In the genomic region with DNA sequence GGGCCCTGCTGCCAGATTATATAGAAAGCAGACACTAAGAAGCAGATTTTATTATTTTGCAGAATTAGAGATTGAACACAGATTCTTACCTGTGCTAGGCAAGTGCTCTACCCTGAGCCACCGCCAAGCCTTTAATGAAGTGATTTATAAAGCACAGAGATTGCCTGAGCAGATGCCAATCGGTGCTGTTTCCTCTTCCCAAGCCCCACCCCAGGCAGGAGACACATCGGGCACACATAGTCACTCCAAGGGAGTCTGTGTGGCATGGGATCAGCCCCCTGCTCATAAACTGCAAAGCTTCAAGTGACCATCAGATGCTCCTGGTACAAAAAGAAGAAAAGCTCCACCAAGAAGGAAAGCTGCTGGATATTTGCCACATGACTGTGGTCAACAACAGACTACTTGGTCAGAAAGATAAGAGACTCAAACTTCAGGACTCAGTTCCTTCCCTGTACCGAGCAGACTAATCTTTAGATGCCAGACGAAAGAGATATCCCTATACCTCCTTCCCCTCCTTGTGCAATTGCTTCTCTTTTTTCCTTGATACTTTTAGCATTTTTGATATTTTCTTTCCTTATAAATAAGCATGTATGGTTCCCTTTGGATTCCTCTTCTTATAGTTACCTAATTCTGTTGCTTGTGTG, we compare ENCODE assay signal across 40 mouse cellular contexts. TPM values are rescaled to one million over a fixed set of nuclear protein-coding genes. Genes with fewer than 3 reads are reported as not detected.
DNase-seq lines count a peak whose midpoint lies in the region; ATAC-seq and TF ChIP-seq lines count a peak whose summit lies in the region.
"Had no signal": no experiment of that assay in that cellular context is flagged by ENCODE, and none has a peak within 500 bp of the region (broad histone marks: within the 10 kb centered on the region; RNA-seq: fewer than 3 reads in every experiment).

No protein-coding gene starts in this region.

- H3K9me3 ChIP-seq in MEL (replicated peaks; ENCODE audit: insufficient read depth, low read length), result no peaks in the 10 kb centered on the region
- no peaks in the 10 kb centered on the region for H3K9me3 ChIP-seq in liver, embryonic 14.5 days (ENCODE audit: control insufficient read depth, low read length)
- no peaks in the 10 kb centered on the region for H3K9me3 ChIP-seq in forebrain, embryonic 10.5 days
- H3K9me3 ChIP-seq: embryonic facial prominence, embryonic 12.5 days; hindbrain, embryonic 10.5 days; hindbrain, embryonic 15.5 days; kidney, embryonic 15.5 days; limb, embryonic 12.5 days; stomach, embryonic 15.5 days had no signal

- H3K36me3 ChIP-seq in MEL (ENCODE audit: control insufficient read depth in 1 of 2, insufficient read depth in 2 of 2, low read length in 2 of 2), result peaks cover 0 to 11% of the 10 kb centered on the region in 2 experiments; a peak in 2 of 4 replicates
- H3K36me3 ChIP-seq in liver, embryonic 14.5 days (replicated peaks; ENCODE audit: control insufficient read depth, insufficient read depth, low read depth), result no peaks in the 10 kb centered on the region
- H3K36me3 ChIP-seq in forebrain, embryonic 10.5 days (replicated peaks), result no peaks in the 10 kb centered on the region
- H3K36me3 ChIP-seq: embryonic facial prominence, embryonic 12.5 days; hindbrain, embryonic 10.5 days; hindbrain, embryonic 15.5 days; kidney, embryonic 15.5 days; limb, embryonic 12.5 days; stomach, embryonic 15.5 days had no signal

- 10% methylated on average over 5 of the region's 5 CpGs for WGBS in liver, embryonic 14.5 days (ENCODE audit: insufficient replicate concordance)
- 81% methylated on average over 5 of the region's 5 CpGs for WGBS in forebrain, embryonic 10.5 days

- no peak overlapping the region for H3K27ac ChIP-seq in MEL (ENCODE audit: control insufficient read depth, low read depth, low read length)
- H3K27ac ChIP-seq in liver, embryonic 14.5 days, result no peak overlapping the region
- no peak overlapping the region for H3K27ac ChIP-seq in forebrain, embryonic 10.5 days
- H3K27ac ChIP-seq: embryonic facial prominence, embryonic 12.5 days; hindbrain, embryonic 10.5 days; hindbrain, embryonic 15.5 days; kidney, embryonic 15.5 days; left cerebral cortex, adult 2 months; limb, embryonic 12.5 days; stomach, embryonic 15.5 days had no signal

- H3K9ac ChIP-seq in MEL (ENCODE audit: control insufficient read depth, low read depth, low read length, poor library complexity, severe bottlenecking), result no peak overlapping the region
- H3K9ac ChIP-seq in liver, embryonic 14.5 days (replicated peaks), result no peak overlapping the region
- H3K9ac ChIP-seq: embryonic facial prominence, embryonic 12.5 days; hindbrain, embryonic 15.5 days; kidney, embryonic 15.5 days; limb, embryonic 12.5 days; stomach, embryonic 15.5 days had no signal

- peak; percentile 65 for ATAC-seq in granulocyte monocyte progenitor cell, adult 5-6 weeks (replicated peaks; ENCODE audit: poor library complexity, severe bottlenecking)
- 0 out of 2 replicates have a peak, but pooled peaks have one; percentile 35 for ATAC-seq in liver, embryonic 14.5 days (ENCODE audit: insufficient read depth)
- ATAC-seq: forebrain, embryonic 16.5 days; inflammation-experienced regulatory T-cells, adult 6 months; midbrain, embryonic 16.5 days; Patski had no signal

- no peak overlapping the region; a peak in 1 of 4 replicates for H3K4me3 ChIP-seq in MEL (ENCODE audit: control insufficient read depth in 1 of 2, insufficient read depth in 1 of 2, low read depth in 2 of 2, low read length in 2 of 2)
- no peak overlapping the region for H3K4me3 ChIP-seq in liver, embryonic 14.5 days (ENCODE audit: insufficient read depth in 1 of 2, low read depth in 2 of 2, low read length in 2 of 2)
- H3K4me3 ChIP-seq in forebrain, embryonic 10.5 days, result no peak overlapping the region
- H3K4me3 ChIP-seq: embryonic facial prominence, embryonic 12.5 days; hindbrain, embryonic 10.5 days; hindbrain, embryonic 15.5 days; kidney, embryonic 15.5 days; left cerebral cortex, adult 2 months; limb, embryonic 12.5 days; stomach, embryonic 15.5 days had no signal

- TF ChIP-seq CTCF in MEL (IDR thresholded peaks at IDR 0.05 in 2 of 3, conservative IDR thresholded peaks at IDR 0.05 in 1 of 3; ENCODE audit: control insufficient read depth in 1 of 3, insufficient read depth in 1 of 3, low read depth in 2 of 3, low read length in 3 of 3, poor library complexity in 1 of 3, severe bottlenecking in 1 of 3), result no peak
- no peak for TF ChIP-seq CTCF in liver, embryonic 14.5 days (IDR thresholded peaks at IDR 0.05; ENCODE audit: low read depth)

- DNase-seq in 416B (ENCODE audit: low read depth) (peak; percentile 98), MEL (ENCODE audit: low read depth, low spot score) (peak; percentile 91)
- peak in 1 of 3 experiments; percentile 2 for DNase-seq in liver, embryonic 14.5 days (ENCODE audit: low read depth in 3 of 3, low spot score in 3 of 3)
- DNase-seq in forebrain, embryonic 10.5 days (ENCODE audit: extremely low spot score, low spot score), result no peak
- DNase-seq in thymus, postnatal 36 days, result no peak
- DNase-seq in urinary bladder, postnatal 4 days (ENCODE audit: low spot score in 2 of 2), result no peak
- DNase-seq: adrenal gland, postnatal 14 days; B cell, adult 2 months; cerebellum, adult 2 months; cerebellum, postnatal 14 days; embryo, embryonic 11 days; gastrocnemius, postnatal 14 days; heart, adult 18-20 months; kidney, adult 11 months; kidney, postnatal 25 days; lung, postnatal 4 days; right cerebral cortex, postnatal 25 days; thymus, postnatal 14 days had no signal

- TF ChIP-seq POLR2A in MEL (IDR thresholded peaks at IDR 0.05; ENCODE audit: control insufficient read depth in 1 of 2, insufficient read depth in 1 of 2, low read depth in 1 of 2, low read length in 2 of 2, poor library complexity in 1 of 2), result no peak

- no peaks in the 10 kb centered on the region for H3K79me2 ChIP-seq in MEL (ENCODE audit: control insufficient read depth, insufficient read depth, low read length, poor library complexity)

- peaks cover 0 to 14% of the 10 kb centered on the region in 2 experiments; a peak in 2 of 4 replicates for H3K4me1 ChIP-seq in MEL (ENCODE audit: control insufficient read depth in 1 of 2, insufficient read depth in 2 of 2, low read length in 2 of 2)
- H3K4me1 ChIP-seq in liver, embryonic 14.5 days (replicated peaks; ENCODE audit: control insufficient read depth in 2 of 2, insufficient read depth in 2 of 2, low read length in 1 of 2), result peaks cover 0 to 4% of the 10 kb centered on the region in 2 experiments; a peak in 1 of 4 replicates
- H3K4me1 ChIP-seq in forebrain, embryonic 10.5 days, result no peaks in the 10 kb centered on the region
- H3K4me1 ChIP-seq: embryonic facial prominence, embryonic 12.5 days; hindbrain, embryonic 10.5 days; hindbrain, embryonic 15.5 days; kidney, embryonic 15.5 days; limb, embryonic 12.5 days; stomach, embryonic 15.5 days had no signal

- no peak overlapping the region for H3K4me2 ChIP-seq in liver, embryonic 14.5 days (ENCODE audit: low read depth)
- H3K4me2 ChIP-seq: embryonic facial prominence, embryonic 12.5 days; heart, embryonic 11.5 days; hindbrain, embryonic 15.5 days; kidney, embryonic 15.5 days; limb, embryonic 12.5 days; midbrain, embryonic 11.5 days; stomach, embryonic 15.5 days had no signal

- no peak; the same call in 1 of the 2 replicates for TF ChIP-seq RAD21 in MEL (IDR thresholded peaks at IDR 0.05; ENCODE audit: low read depth, low read length)

- no peaks in the 10 kb centered on the region for H3K27me3 ChIP-seq in MEL (ENCODE audit: control insufficient read depth in 1 of 2, insufficient read depth in 2 of 2, low read length in 2 of 2)
- no peaks in the 10 kb centered on the region for H3K27me3 ChIP-seq in liver, embryonic 14.5 days (ENCODE audit: control insufficient read depth, insufficient read depth, low read length)
- H3K27me3 ChIP-seq in forebrain, embryonic 10.5 days (ENCODE audit: poor library complexity, severe bottlenecking), result no peaks in the 10 kb centered on the region
- H3K27me3 ChIP-seq: embryonic facial prominence, embryonic 12.5 days; hindbrain, embryonic 15.5 days; kidney, embryonic 15.5 days; limb, embryonic 12.5 days; stomach, embryonic 15.5 days had no signal

- peak; percentile 97 to 100 for TF ChIP-seq EP300 in MEL (IDR thresholded peaks at IDR 0.05; ENCODE audit: low read depth in 1 of 2, low read length in 2 of 2)
- TF ChIP-seq EP300 in liver, embryonic 14.5 days (IDR thresholded peaks at IDR 0.05; ENCODE audit: low read depth), result no peak

TF ChIP-seq in MEL, 35 proteins besides CTCF, POLR2A, EP300 and RAD21 (continues in another document):
- TF ChIP-seq ZKSCAN1 (IDR thresholded peaks at IDR 0.05; ENCODE audit: low read depth, low read length) (0 out of 2 replicates have a peak, but pooled peaks have one; percentile 42), BHLHE40 (IDR thresholded peaks at IDR 0.05; ENCODE audit: borderline replicate concordance, low read depth, low read length) (peak; percentile 76), NRF1 (IDR thresholded peaks at IDR 0.05; ENCODE audit: insufficient read depth, low read depth, low read length, poor library complexity, severe bottlenecking) (peak; percentile 22; the same call in 1 of the 2 replicates), MYC (IDR thresholded peaks at IDR 0.05; ENCODE audit: low read depth, low read length) (peak; percentile 59; the same call in 1 of the 2 replicates), TBP (IDR thresholded peaks at IDR 0.05; ENCODE audit: low read depth, low read length) (no peak), RCOR1 (IDR thresholded peaks at IDR 0.05; ENCODE audit: low read depth, low read length) (peak; percentile 95), KAT2A (conservative IDR thresholded peaks at IDR 0.05; ENCODE audit: low read depth, low read length) (no peak)

RNA-seq across cellular contexts. Expression of a gene that starts 26.5 kb away (rescaled TPM):
- not detected in 2 replicates for total RNA-seq in MEL (2012; rRNA removed)
- polyA plus RNA-seq in MEL (2012; ENCODE audit: insufficient read depth in 1 of 2, insufficient read length in 2 of 2, low read depth in 1 of 2, low replicate concordance in 2 of 2, missing spikeins in 1 of 2), result not detected
- not detected in 2 replicates for total RNA-seq in granulocyte monocyte progenitor cell, adult 5-6 weeks (2014; fragmentation: Nextera tagmentation)
- not detected in 2 replicates for total RNA-seq in granulocyte monocyte progenitor cell, adult 5-6 weeks (2017)
- 0.06 and 0.10 TPM in 2 replicates for polyA plus RNA-seq in liver, embryonic 14.5 days (2012; rRNA removed)
- polyA plus RNA-seq in liver, embryonic 14.5 days (2014; fragmentation: Nextera tagmentation; extraction: Ambion mirVana), result 0.08 and 0.18 TPM in 2 replicates
- polyA plus RNA-seq in forebrain, embryonic 10.5 days (2016; fragmentation: Nextera tagmentation; extraction: Ambion mirVana), result not detected in 2 replicates
- total RNA-seq: adrenal gland, postnatal 14 days; gastrocnemius, postnatal 14 days; heart, adult 18-20 months; layer of hippocampus, adult 18-20 months; left cerebral cortex, adult 2 months; left cerebral cortex, postnatal 25 days; neutrophil, adult 5-6 weeks had no signal
- polyA plus RNA-seq: cerebellum, adult 2 months; embryonic facial prominence, embryonic 12.5 days; forebrain, embryonic 11.5 days; forebrain, embryonic 16.5 days; heart, embryonic 11.5 days; heart, embryonic 16.5 days; hindbrain, embryonic 10.5 days; hindbrain, embryonic 15.5 days; kidney, embryonic 15.5 days; limb, embryonic 12.5 days; liver, embryonic 16.5 days; lung, embryonic 16.5 days; midbrain, embryonic 11.5 days; midbrain, embryonic 16.5 days; neural tube, embryonic 11.5 days; stomach, embryonic 15.5 days had no signal

RNA-seq across cellular contexts. Expression of a gene that starts 41.7 kb away (rescaled TPM):
- 11.6 and 13.8 TPM in 2 replicates for total RNA-seq in MEL (2012; rRNA removed)
- polyA plus RNA-seq in MEL (2012; ENCODE audit: insufficient read depth in 1 of 2, insufficient read length in 2 of 2, low read depth in 1 of 2, low replicate concordance in 2 of 2, missing spikeins in 1 of 2), result 10 to 100 TPM in 1 of 2 experiments, not detected in 1; 14.9 TPM
- total RNA-seq in granulocyte monocyte progenitor cell, adult 5-6 weeks (2014; fragmentation: Nextera tagmentation), result 30.8 and 32.4 TPM in 2 replicates
- total RNA-seq in granulocyte monocyte progenitor cell, adult 5-6 weeks (2017), result 57.2 and 58.4 TPM in 2 replicates
- polyA plus RNA-seq in liver, embryonic 14.5 days (2012; rRNA removed), result 4.3 and 8.1 TPM in 2 replicates
- polyA plus RNA-seq in liver, embryonic 14.5 days (2014; fragmentation: Nextera tagmentation; extraction: Ambion mirVana), result 15.5 and 17.0 TPM in 2 replicates
- 6.3 and 6.6 TPM in 2 replicates for polyA plus RNA-seq in forebrain, embryonic 10.5 days (2016; fragmentation: Nextera tagmentation; extraction: Ambion mirVana)

Comparison
In these comparisons a context has a peak if more than half of its experiments do, and no peak if none do; other contexts are left out.
1. DNase-seq: peak in 416B (single experiment) and MEL (single experiment); none in forebrain, embryonic 10.5 days (single experiment), thymus, postnatal 36 days (0 of 2) and urinary bladder, postnatal 4 days (0 of 2).